Mouse (Mus musculus): ENCODE results near the gene Tln1.
"Not testable (repeated sequence)": the region's sequence is repeated elsewhere in the genome, so short reads cannot be mapped to it uniquely, and the experiment has no call there.

Gene Tln1

GRCm38 (mm10) chr4:43503506-43503905 lies 59.0 kb downstream of the Tln1 start:
- DNase-seq, result no peak

DNA sequence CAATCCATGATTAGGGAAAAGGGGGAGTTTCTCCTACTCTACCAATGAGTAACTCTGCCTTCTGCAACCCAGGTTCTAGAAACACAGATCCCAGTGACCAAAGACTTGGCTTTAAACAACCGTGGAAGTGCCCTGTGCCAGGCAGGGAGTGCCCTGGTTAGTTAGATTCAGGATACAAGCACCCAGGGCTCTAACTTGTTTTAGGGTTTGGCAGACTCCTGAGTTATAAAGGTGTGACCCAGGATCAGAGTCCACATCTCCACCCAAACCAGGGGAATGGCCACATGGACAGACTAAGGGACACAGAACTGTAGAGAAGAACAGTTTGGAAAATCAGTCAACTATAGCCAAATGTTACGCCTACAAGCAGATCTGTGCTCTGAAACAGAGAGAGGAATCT lies 59.5 kb downstream of the Tln1 start:
- DNase-seq, result no peak

DNA sequence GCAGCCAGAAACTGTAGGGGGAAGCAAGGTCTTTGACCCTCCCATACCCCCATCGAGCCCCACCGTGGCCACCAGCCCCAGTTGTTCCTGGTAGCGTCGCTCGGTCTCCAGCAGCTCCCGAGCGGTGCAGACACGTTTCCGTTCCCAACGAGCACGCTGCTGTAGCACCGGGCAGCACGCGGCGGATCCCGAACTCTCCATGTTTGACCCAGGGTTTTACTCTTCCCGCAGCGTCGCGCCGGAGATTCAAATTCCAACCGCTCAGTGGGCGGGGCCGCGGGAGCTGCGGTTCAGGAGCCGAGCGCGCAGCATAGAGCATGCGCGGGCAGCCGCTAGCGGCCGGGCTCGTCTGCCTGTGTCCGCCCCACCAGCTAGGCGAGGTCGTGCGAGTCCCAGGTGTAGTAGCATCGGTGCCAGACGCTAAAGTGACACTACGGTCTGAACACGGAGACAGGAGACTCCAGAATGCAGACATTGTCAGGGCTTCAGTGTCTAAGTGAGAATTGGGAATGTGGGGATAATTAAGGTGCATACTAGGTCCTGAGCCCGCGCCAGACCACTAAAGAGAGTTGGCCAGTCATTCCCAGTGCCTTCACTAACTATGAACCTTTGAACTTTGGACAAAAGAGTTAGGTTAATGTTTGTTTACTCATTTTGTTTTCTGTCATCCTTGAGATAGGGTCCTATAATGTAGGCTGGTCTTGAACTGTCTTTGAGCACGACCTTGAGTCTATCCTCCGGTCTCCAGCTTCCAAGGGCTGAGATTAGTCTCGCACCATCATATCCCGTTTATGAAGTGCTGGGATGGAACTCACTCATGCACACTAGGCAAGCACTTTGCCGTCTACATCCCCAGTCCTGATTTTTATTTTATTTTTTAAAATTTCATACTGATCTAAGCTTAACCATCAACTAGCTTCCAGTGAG lies 62.8 kb downstream of the Tln1 start, which contains the start of gene Arhgef39:
Gene Arhgef39 (minus strand): TSS at position 289 of the 927 bp plus-strand sequence.
- DNase-seq, result peak; percentile 86

- peak; percentile 57 for DNase-seq
These were observed 63.5 kb downstream of the Tln1 start for GRCm38 (mm10) chr4:43498983-43499382.

GRCm38 (mm10) chr4:43497946-43498345 lies 64.5 kb downstream of the Tln1 start:
- DNase-seq, result no peak

DNA sequence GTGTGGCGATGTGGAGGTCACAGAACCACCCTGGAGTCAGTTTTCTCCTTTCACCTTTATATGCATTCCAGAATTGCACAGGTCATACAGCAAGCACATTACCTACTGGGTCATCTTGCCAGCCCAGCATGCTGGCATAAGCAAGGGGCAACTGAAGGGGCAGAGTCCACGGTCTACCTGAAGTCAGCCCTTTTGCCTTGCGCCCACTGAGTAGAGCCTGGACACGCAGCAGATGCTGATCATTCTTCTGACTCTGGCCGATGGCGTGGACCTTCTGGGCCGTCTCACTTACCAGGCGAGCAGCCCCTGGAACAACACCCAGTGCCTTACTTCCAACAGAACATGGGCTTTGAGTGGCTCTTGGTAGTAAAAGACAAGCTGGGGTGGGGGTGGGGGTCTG lies 65.1 kb downstream of the Tln1 start:
- DNase-seq, result no peak

DNA sequence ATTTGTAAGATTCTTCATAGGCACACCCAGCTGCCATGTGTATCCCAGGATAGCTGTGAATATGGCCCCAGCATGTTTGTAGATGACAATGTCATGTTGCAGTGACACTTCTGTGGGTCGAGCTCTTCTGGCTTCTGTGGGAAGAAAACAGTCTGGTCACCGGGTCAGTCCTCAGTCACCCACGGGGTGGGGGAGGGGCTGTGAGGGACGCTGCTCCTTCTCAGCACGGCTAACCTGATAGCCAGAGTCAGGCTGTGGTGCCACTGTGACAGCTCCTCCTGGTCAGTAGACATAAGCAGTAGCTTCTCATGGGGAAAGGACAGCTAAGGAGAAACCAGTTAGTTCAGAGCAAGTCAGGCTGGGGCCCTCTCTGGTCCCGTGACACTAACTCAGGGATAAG lies 65.9 kb downstream of the Tln1 start:
- DNase-seq, result no peak

- peak; percentile 43 for DNase-seq
These were observed 68.6 kb downstream of the Tln1 start for GRCm38 (mm10) chr4:43493846-43494240.

DNA sequence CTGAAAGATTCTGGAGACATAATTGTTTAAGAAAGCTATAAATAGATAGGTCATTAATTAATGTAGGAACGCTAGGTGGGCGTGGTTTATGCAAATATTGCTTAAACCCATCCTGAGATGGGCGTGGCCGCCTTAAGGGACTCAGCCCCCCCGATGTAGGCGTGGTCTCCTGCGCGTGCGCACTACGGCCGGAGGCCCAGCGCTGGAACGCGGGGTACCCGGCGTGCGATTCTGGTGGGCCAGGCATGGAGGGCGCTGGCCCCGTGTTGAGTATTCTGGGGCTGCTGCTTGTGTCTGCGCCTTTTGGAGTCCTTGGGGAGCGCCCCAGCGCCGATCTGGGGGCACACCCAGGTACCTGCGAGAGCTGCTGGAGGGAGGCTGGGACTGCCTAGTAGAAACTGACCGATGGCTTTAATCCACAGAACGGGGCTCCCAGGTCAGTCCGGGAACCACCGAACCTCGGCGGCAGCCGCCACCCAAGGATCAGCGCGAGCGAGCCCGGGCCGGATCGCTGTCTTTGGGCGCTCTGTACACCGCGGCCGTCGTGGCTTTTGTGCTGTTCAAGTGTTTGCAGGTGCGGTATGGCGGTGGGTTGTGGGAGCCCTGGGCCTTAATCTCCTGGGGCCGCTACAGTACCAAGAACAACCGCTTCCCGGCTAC lies 69.2 kb downstream of the Tln1 start:
- peak; percentile 96 for DNase-seq

- peak; percentile 98 for DNase-seq
These were observed 69.7 kb downstream of the Tln1 start, which contains the start of gene Ccdc107 for GRCm38 (mm10) chr4:43492821-43493185. TSS of gene Ccdc107 (plus strand) at chr4:43492900.

DNA sequence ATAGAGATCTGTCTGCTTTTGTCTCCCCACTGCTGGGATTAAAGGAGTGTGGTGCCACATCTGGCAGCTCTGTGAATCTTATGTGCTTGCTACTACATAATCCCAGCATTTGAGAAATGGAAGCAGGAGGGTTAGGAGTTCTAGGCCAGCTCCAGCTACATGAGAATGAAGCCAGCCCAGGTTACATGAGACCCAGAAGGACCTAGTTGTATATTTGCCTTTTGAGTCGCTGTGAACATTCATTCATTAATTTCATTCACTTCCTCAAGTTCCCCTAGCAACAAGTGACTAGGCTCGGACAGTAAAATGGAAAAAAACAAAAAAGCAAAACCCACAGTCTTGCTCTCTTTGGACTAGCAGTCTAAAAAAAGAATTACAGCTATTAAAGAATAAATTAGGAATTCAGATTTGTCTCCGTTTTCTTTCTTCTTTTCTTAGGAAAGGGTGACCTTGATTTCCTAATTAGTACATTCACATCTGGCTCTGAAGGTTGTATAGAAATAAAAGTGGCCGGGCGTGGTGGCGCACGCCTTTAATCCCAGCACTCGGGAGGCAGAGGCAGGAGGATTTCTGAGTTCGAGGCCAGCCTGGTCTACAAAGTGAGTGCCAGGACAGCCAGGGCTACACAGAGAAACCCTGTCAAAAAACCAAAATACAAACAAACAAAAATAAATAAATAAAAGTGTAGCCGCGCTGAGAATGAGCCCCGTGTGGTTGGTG lies 70.2 kb downstream of the Tln1 start:
- peak; percentile 59 for DNase-seq

GRCm38 (mm10) chr4:43490801-43491200 lies 71.7 kb downstream of the Tln1 start:
- peak; percentile 48 for DNase-seq

GRCm38 (mm10) chr4:43489611-43490010 lies 72.9 kb downstream of the Tln1 start:
- DNase-seq, result no peak

DNA sequence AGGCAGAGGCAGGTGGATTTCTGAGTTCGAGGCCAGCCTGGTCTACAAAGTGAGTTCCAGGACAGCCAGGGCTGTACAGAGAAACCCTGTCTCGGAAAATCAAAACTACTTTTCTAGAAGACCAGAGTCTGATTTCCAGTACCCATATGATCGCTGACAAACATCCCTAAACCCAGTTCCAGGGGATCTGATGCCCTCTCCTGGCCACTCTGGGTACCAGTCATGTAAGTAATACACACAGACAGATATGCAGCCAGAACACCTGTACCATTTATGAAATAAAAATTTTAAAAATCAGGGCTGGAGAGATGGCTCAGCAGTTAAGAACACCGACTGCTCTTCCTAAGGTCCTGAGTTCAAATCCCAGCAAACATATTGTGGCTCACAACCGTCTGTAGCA lies 76.8 kb downstream of the Tln1 start:
- not testable (repeated sequence) for DNase-seq

- DNase-seq, result no peak
These were observed 78.9 kb downstream of the Tln1 start, which contains the start of gene Sit1 for GRCm38 (mm10) chr4:43483535-43484091. TSS of gene Sit1 (minus strand) at chr4:43483734.

DNA sequence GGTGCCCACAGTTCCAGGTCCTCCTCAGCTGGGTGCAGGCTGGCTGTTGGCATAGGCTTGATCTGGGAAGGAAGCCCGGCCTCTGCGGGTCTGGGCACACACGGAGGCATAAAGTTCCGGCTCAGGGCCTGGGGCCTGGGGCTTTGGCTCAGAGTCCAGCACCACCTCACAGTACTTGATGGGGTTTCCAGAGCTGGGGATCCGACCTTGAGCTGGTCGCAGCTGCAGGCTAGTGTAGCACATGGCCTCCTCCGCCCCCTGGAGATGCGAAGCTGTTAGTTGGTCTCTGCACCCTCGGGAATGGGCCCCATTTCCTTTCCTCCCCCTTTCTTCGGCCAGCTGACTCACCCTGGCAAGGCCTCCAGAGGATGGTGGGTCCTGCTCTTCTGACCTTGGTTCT lies 79.9 kb downstream of the Tln1 start:
- DNase-seq, result peak; percentile 62

DNA sequence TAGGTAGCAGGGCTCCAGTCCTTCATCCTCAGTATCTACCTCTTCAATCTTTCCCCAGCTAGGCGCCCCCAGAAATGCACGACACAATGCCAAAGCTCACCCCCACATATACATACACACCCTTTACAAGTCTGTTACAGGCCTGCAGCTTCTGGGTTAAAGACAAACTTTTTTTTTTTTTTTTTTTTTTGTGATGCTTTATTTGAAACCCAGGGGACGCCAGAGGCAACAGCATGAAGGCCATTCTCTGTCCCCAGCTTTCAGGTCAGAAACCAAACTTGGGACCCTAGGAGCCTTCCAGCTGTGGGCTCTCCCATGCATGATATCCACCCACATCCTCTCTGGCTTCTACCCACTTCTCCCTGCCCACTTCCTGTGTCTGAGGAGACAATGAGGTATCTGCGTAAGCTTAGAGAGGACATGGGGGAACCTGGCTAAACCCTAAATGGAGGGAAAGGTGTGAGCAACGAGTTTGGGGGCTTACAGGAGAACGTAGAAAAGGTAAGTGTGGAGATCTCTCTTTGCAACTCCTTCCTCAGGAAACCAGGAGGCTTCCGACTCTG lies 80.5 kb downstream of the Tln1 start:
- DNase-seq, result no peak
